Mouse (Mus musculus): Measurements from ENCODE around the gene Prop1. TPM values are rescaled to one million over a fixed set of nuclear protein-coding genes. Genes with fewer than 3 reads are reported as not detected.

Prop1 gene
- total and polyA plus RNA-seq, 3 experiments: not detected

GRCm38 (mm10) chr11:50913301-50913700 lies 40.3 kb downstream of the Prop1 start:
- no peak overlapping the region for H3K27ac ChIP-seq (ENCODE audit: control insufficient read depth, low read depth, low read length)
- DNase-seq (ENCODE audit: low read depth, low spot score): no peak
- no peaks in the 10 kb centered on the region for H3K36me3 ChIP-seq (ENCODE audit: control insufficient read depth in 1 of 2, insufficient read depth in 2 of 2, low read length in 2 of 2)
- H3K9me3 ChIP-seq (replicated peaks; ENCODE audit: insufficient read depth, low read length): no peaks in the 10 kb centered on the region
- no peaks in the 10 kb centered on the region for H3K4me1 ChIP-seq (ENCODE audit: control insufficient read depth in 1 of 2, insufficient read depth in 2 of 2, low read length in 2 of 2)
- H3K9ac ChIP-seq (ENCODE audit: control insufficient read depth, low read depth, low read length, poor library complexity, severe bottlenecking): no peak overlapping the region
- no peak overlapping the region for H3K4me3 ChIP-seq (ENCODE audit: control insufficient read depth in 1 of 2, insufficient read depth in 1 of 2, low read depth in 2 of 2, low read length in 2 of 2)
- H3K79me2 ChIP-seq (ENCODE audit: control insufficient read depth, insufficient read depth, low read length, poor library complexity): no peaks in the 10 kb centered on the region
- TF ChIP-seq BHLHE40 (IDR thresholded peaks at IDR 0.05; ENCODE audit: borderline replicate concordance, low read depth, low read length) (no peak), JUND (IDR thresholded peaks at IDR 0.05; ENCODE audit: low read depth, low read length) (no peak), NELFE (IDR thresholded peaks at IDR 0.05; ENCODE audit: low read depth, low read length) (no peak), SIN3A (IDR thresholded peaks at IDR 0.05; ENCODE audit: low read length) (no peak), ZKSCAN1 (IDR thresholded peaks at IDR 0.05; ENCODE audit: low read depth, low read length) (no peak), RCOR1 (IDR thresholded peaks at IDR 0.05; ENCODE audit: low read depth, low read length) (no peak), HCFC1 (IDR thresholded peaks at IDR 0.05; ENCODE audit: low read depth, low read length) (no peak), TAL1 (IDR thresholded peaks at IDR 0.05; ENCODE audit: low read length) (no peak), ZNF384 (IDR thresholded peaks at IDR 0.05; ENCODE audit: low read depth, low read length) (no peak), USF2 (IDR thresholded peaks at IDR 0.05; ENCODE audit: borderline replicate concordance in 1 of 2, insufficient read depth in 1 of 2, low read depth in 1 of 2, low read length in 2 of 2) (no peak), GATA1 (IDR thresholded peaks at IDR 0.05; ENCODE audit: low read depth, low read length) (no peak), RAD21 (IDR thresholded peaks at IDR 0.05; ENCODE audit: low read depth, low read length) (no peak), ZMIZ1 (IDR thresholded peaks at IDR 0.05; ENCODE audit: low read depth, low read length) (no peak), EP300 (IDR thresholded peaks at IDR 0.05; ENCODE audit: low read depth in 1 of 2, low read length in 2 of 2) (no peak), ELF1 (IDR thresholded peaks at IDR 0.05; ENCODE audit: low read depth, low read length) (no peak), ETS1 (IDR thresholded peaks at IDR 0.05; ENCODE audit: low read depth, low read length) (no peak)
- no peaks in the 10 kb centered on the region; a peak in 1 of 4 replicates for H3K27me3 ChIP-seq (ENCODE audit: control insufficient read depth in 1 of 2, insufficient read depth in 2 of 2, low read length in 2 of 2)

- H3K4me3 ChIP-seq (ENCODE audit: control insufficient read depth in 1 of 2, insufficient read depth in 1 of 2, low read depth in 2 of 2, low read length in 2 of 2): no peak overlapping the region
- H3K27me3 ChIP-seq (ENCODE audit: control insufficient read depth in 1 of 2, insufficient read depth in 2 of 2, low read length in 2 of 2): no peaks in the 10 kb centered on the region; a peak in 1 of 4 replicates
- no peaks in the 10 kb centered on the region for H3K9me3 ChIP-seq (replicated peaks; ENCODE audit: insufficient read depth, low read length)
- no peak overlapping the region for H3K9ac ChIP-seq (ENCODE audit: control insufficient read depth, low read depth, low read length, poor library complexity, severe bottlenecking)
- no peaks in the 10 kb centered on the region for H3K4me1 ChIP-seq (ENCODE audit: control insufficient read depth in 1 of 2, insufficient read depth in 2 of 2, low read length in 2 of 2)
- DNase-seq (ENCODE audit: low read depth, low spot score): no peak
- no peak overlapping the region for H3K27ac ChIP-seq (ENCODE audit: control insufficient read depth, low read depth, low read length)
- H3K36me3 ChIP-seq (ENCODE audit: control insufficient read depth in 1 of 2, insufficient read depth in 2 of 2, low read length in 2 of 2): no peaks in the 10 kb centered on the region
- TF ChIP-seq ELF1 (IDR thresholded peaks at IDR 0.05; ENCODE audit: low read depth, low read length) (no peak), CHD2 (IDR thresholded peaks at IDR 0.05; ENCODE audit: low read length) (no peak), POLR2A (IDR thresholded peaks at IDR 0.05; ENCODE audit: control insufficient read depth in 1 of 2, insufficient read depth in 1 of 2, low read depth in 1 of 2, low read length in 2 of 2, poor library complexity in 1 of 2) (no peak), TCF12 (IDR thresholded peaks at IDR 0.05; ENCODE audit: low read depth, low read length) (no peak), MXI1 (IDR thresholded peaks at IDR 0.05; ENCODE audit: low read depth, low read length) (no peak), UBTF (IDR thresholded peaks at IDR 0.05; ENCODE audit: borderline replicate concordance, insufficient read depth, low read depth, low read length) (no peak), MAFK (IDR thresholded peaks at IDR 0.05; ENCODE audit: borderline replicate concordance, low read depth, low read length) (no peak), ZMIZ1 (IDR thresholded peaks at IDR 0.05; ENCODE audit: low read depth, low read length) (no peak)
- H3K79me2 ChIP-seq (ENCODE audit: control insufficient read depth, insufficient read depth, low read length, poor library complexity): no peaks in the 10 kb centered on the region
Measured at GRCm38 (mm10) chr11:50908136-50908535, 45.4 kb downstream of the Prop1 start.

Other genes with a start within 250 kb of the Prop1 start
- 2.1 and 4.5 TPM in 2 replicates for gene Zfp354c, start 126.0 kb downstream of the Prop1 start, total RNA-seq (2012; rRNA removed)
- gene Zfp354c, start 126.0 kb downstream of the Prop1 start, polyA plus RNA-seq (2012; ENCODE audit: insufficient read depth in 1 of 2, insufficient read length in 2 of 2, low read depth in 1 of 2, low replicate concordance in 2 of 2, missing spikeins in 1 of 2): 1 to 10 TPM in 1 of 2 experiments, not detected in 1; 4.2 TPM
- gene Zfp879, start 112.2 kb downstream of the Prop1 start, total RNA-seq (2012; rRNA removed): not detected in 2 replicates
- not detected for gene Zfp879, start 112.2 kb downstream of the Prop1 start, polyA plus RNA-seq (2012; ENCODE audit: insufficient read depth in 1 of 2, insufficient read length in 2 of 2, low read depth in 1 of 2, low replicate concordance in 2 of 2, missing spikeins in 1 of 2)
- not detected in 2 replicates for gene Grm6, start 103.1 kb downstream of the Prop1 start, total RNA-seq (2012; rRNA removed)
- under 1 TPM in 1 of 2 experiments, not detected in 1; 0.14 TPM for gene Grm6, start 103.1 kb downstream of the Prop1 start, polyA plus RNA-seq (2012; ENCODE audit: insufficient read depth in 1 of 2, insufficient read length in 2 of 2, low read depth in 1 of 2, low replicate concordance in 2 of 2, missing spikeins in 1 of 2)
- gene Zfp454, start 66.1 kb downstream of the Prop1 start, total RNA-seq (2012; rRNA removed): not detected in 2 replicates
- not detected for gene Zfp454, start 66.1 kb downstream of the Prop1 start, polyA plus RNA-seq (2012; ENCODE audit: insufficient read depth in 1 of 2, insufficient read length in 2 of 2, low read depth in 1 of 2, low replicate concordance in 2 of 2, missing spikeins in 1 of 2)
- not detected in 2 replicates for gene Zfp2, start 37.6 kb downstream of the Prop1 start, total RNA-seq (2012; rRNA removed)
- not detected for gene Zfp2, start 37.6 kb downstream of the Prop1 start, polyA plus RNA-seq (2012; ENCODE audit: insufficient read depth in 1 of 2, insufficient read length in 2 of 2, low read depth in 1 of 2, low replicate concordance in 2 of 2, missing spikeins in 1 of 2)
- not detected in 2 replicates for gene Zfp354b, start 22.1 kb downstream of the Prop1 start, total RNA-seq (2012; rRNA removed)
- gene Zfp354b, start 22.1 kb downstream of the Prop1 start, polyA plus RNA-seq (2012; ENCODE audit: insufficient read depth in 1 of 2, insufficient read length in 2 of 2, low read depth in 1 of 2, low replicate concordance in 2 of 2, missing spikeins in 1 of 2): not detected
- not detected in 2 replicates for gene 4933414I15Rik, start 10.0 kb downstream of the Prop1 start, total RNA-seq (2012; rRNA removed)
- gene 4933414I15Rik, start 10.0 kb downstream of the Prop1 start, polyA plus RNA-seq (2012; ENCODE audit: insufficient read depth in 1 of 2, insufficient read length in 2 of 2, low read depth in 1 of 2, low replicate concordance in 2 of 2, missing spikeins in 1 of 2): not detected
- not detected in 2 replicates for gene Olfr1378, start 12.8 kb upstream of the Prop1 start, total RNA-seq (2012; rRNA removed)
- gene Olfr1378, start 12.8 kb upstream of the Prop1 start, polyA plus RNA-seq (2012; ENCODE audit: insufficient read depth in 1 of 2, insufficient read length in 2 of 2, low read depth in 1 of 2, low replicate concordance in 2 of 2, missing spikeins in 1 of 2): not detected
- not detected in 2 replicates for gene Olfr1377, start 28.2 kb upstream of the Prop1 start, total RNA-seq (2012; rRNA removed)
- gene Olfr1377, start 28.2 kb upstream of the Prop1 start, polyA plus RNA-seq (2012; ENCODE audit: insufficient read depth in 1 of 2, insufficient read length in 2 of 2, low read depth in 1 of 2, low replicate concordance in 2 of 2, missing spikeins in 1 of 2): not detected
- not detected in 2 replicates for gene Olfr51, start 49.8 kb upstream of the Prop1 start, total RNA-seq (2012; rRNA removed)
- gene Olfr51, start 49.8 kb upstream of the Prop1 start, polyA plus RNA-seq (2012; ENCODE audit: insufficient read depth in 1 of 2, insufficient read length in 2 of 2, low read depth in 1 of 2, low replicate concordance in 2 of 2, missing spikeins in 1 of 2): not detected
- gene Olfr54, start 60.5 kb upstream of the Prop1 start, total RNA-seq (2012; rRNA removed): not detected in 2 replicates
- gene Olfr54, start 60.5 kb upstream of the Prop1 start, polyA plus RNA-seq (2012; ENCODE audit: insufficient read depth in 1 of 2, insufficient read length in 2 of 2, low read depth in 1 of 2, low replicate concordance in 2 of 2, missing spikeins in 1 of 2): not detected
- gene Olfr1375, start 94.3 kb upstream of the Prop1 start, total RNA-seq (2012; rRNA removed): not detected in 2 replicates
- not detected for gene Olfr1375, start 94.3 kb upstream of the Prop1 start, polyA plus RNA-seq (2012; ENCODE audit: insufficient read depth in 1 of 2, insufficient read length in 2 of 2, low read depth in 1 of 2, low replicate concordance in 2 of 2, missing spikeins in 1 of 2)
- gene Zfp354a, start 105.5 kb upstream of the Prop1 start, total RNA-seq (2012; rRNA removed): not detected in 2 replicates
- not detected for gene Zfp354a, start 105.5 kb upstream of the Prop1 start, polyA plus RNA-seq (2012; ENCODE audit: insufficient read depth in 1 of 2, insufficient read length in 2 of 2, low read depth in 1 of 2, low replicate concordance in 2 of 2, missing spikeins in 1 of 2)